Mouse (Mus musculus): Measurements from ENCODE around the gene Rere.

DNA sequence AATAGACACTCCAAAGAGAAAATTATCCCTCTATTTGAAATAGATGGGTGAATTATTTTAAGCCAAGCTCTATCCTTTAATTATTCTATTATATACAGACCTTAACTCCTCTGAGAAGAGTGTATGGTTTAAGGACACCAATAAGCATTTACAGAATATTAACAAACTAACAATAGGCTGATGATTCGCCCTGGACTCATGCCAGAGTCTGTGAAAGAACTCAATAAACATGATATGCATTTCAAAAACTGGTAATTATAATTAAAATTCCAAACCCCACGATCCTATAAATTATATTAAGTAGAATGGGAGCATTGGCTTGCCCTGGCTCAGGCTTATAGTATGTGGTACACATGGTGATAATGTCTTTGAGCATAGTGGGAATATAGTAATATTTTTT lies 1.4 kb upstream of the Rere start:
- TF ChIP-seq CHD2 (IDR thresholded peaks at IDR 0.05; ENCODE audit: low read depth, low read length) = no peak
- TF ChIP-seq MAFK (IDR thresholded peaks at IDR 0.05; ENCODE audit: insufficient read depth, low read depth, low read length) = no peak
- TF ChIP-seq ZNF384 (IDR thresholded peaks at IDR 0.05; ENCODE audit: low read depth, low read length) = no peak
- TF ChIP-seq ZC3H11A (IDR thresholded peaks at IDR 0.05; ENCODE audit: borderline replicate concordance, low read depth, low read length) = no peak
